Mouse (Mus musculus): Measurements from ENCODE around the gene Tprg. TPM values are rescaled to one million over a fixed set of nuclear protein-coding genes. Genes with fewer than 3 reads are reported as not detected.

Gene Tprg
- polyA plus RNA-seq, 1 experiment from 2014 or later: not detected

- WGBS: 54% methylated on average over 13 of the region's 13 CpGs
- no peak overlapping the region for H3K4me3 ChIP-seq (replicated peaks)
- no peaks in the 10 kb centered on the region for H3K27me3 ChIP-seq
- H3K9me3 ChIP-seq: no peaks in the 10 kb centered on the region
- no peak for ATAC-seq (ENCODE audit: low FRiP score)
- H3K9ac ChIP-seq: no peak overlapping the region
- H3K36me3 ChIP-seq (replicated peaks): no peaks in the 10 kb centered on the region
- H3K4me1 ChIP-seq: peaks cover 4% of the 10 kb centered on the region; the same call in 1 of the 2 replicates
- H3K4me2 ChIP-seq: no peak overlapping the region
- H3K27ac ChIP-seq: no peak overlapping the region
These were observed 179.0 kb downstream of the Tprg start for GRCm38 (mm10) chr16:25465435-25466139.

GRCm38 (mm10) chr16:25468040-25468439, 181.4 kb downstream of the Tprg start:
- WGBS: 81% methylated on average over 3 of the region's 3 CpGs
- Histone ChIP-seq H3K4me3 (replicated peaks) (no peak overlapping the region), H3K4me1 (peaks cover 4% of the 10 kb centered on the region; the same call in 1 of the 2 replicates), H3K36me3 (replicated peaks) (no peaks in the 10 kb centered on the region), H3K27me3 (no peaks in the 10 kb centered on the region), H3K9ac (no peak overlapping the region), H3K27ac (no peak overlapping the region), H3K4me2 (no peak overlapping the region), H3K9me3 (no peaks in the 10 kb centered on the region)
- no peak for ATAC-seq (ENCODE audit: low FRiP score)

- no peak for ATAC-seq (ENCODE audit: low FRiP score)
- 67% methylated on average over 5 of the region's 5 CpGs for WGBS
- H3K4me1 ChIP-seq: peaks cover 4% of the 10 kb centered on the region; the same call in 1 of the 2 replicates
These were observed 182.0 kb downstream of the Tprg start for GRCm38 (mm10) chr16:25468662-25469061.

More at GRCm38 (mm10) chr16:25468662-25469061, 182.0 kb downstream of the Tprg start:
- H3K4me3 ChIP-seq (replicated peaks): no peak overlapping the region
- H3K9ac ChIP-seq: no peak overlapping the region
- H3K4me2 ChIP-seq: no peak overlapping the region
- H3K27ac ChIP-seq: no peak overlapping the region
- no peaks in the 10 kb centered on the region for H3K36me3 ChIP-seq (replicated peaks)
- no peaks in the 10 kb centered on the region for H3K27me3 ChIP-seq
- H3K9me3 ChIP-seq: no peaks in the 10 kb centered on the region

All from forebrain, embryonic 12.5 days (tissue).